Mouse (Mus musculus): ENCODE data around the gene Kansl1.

GRCm38 (mm10) chr11:104346931-104347330 is 121.7 kb downstream of the Kansl1 start:
- TF ChIP-seq CTCF (IDR thresholded peaks at IDR 0.05; ENCODE audit: insufficient read depth, low read depth, low read length) = no peak
- no peak for TF ChIP-seq POLR2A (IDR thresholded peaks at IDR 0.05; ENCODE audit: insufficient read depth, low read depth, low read length)
